Mouse (Mus musculus): Measurements from ENCODE around the gene Lsm7. TPM values are rescaled to one million over a fixed set of nuclear protein-coding genes. Genes with fewer than 3 reads are reported as not detected.

Lsm7 gene
- total and polyA plus RNA-seq, 3 experiments = 19.4 to 79.9 (median 23.2) TPM

DNA sequence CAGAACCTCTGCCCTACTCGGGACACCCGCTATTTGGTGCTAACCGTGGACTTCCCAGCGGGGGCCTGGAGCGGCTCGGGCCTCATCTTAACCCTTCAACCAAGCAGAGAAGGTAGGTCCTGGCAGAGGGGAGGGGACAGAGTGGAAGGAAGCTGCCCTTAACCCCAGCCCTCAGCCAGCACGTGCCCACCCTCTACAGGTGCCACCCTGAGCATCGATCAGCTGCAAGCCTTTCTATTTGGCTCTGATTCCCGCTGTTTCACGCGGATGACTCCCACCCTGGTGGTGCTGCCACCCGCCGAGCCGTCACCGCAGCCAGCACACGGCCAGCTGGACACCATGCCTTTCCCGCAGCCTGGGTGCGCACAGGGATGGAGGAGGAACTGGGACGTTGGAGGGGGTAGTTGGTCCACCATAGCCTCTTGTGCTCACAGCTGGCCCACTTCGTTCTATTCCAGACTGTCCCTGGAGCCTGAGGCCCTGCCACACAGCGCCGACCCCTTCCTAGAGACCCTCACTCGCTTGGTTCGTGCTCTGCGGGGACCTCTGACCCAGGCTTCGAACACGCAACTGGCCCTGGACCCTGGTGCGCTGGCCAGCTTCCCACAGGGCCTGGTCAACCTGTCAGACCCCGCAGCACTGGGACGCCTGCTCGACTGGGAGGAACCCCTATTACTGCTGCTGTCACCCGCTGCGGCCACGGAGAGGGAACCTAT, 48.5 kb downstream of the Lsm7 start:
- Histone ChIP-seq H3K4me1 (ENCODE audit: control insufficient read depth, insufficient read depth, low read length) (peaks cover 3% of the 10 kb centered on the region), H3K9ac (ENCODE audit: low read depth, low read length) (peak overlapping the region; percentile 86)
- intact Hi-C loops (cut with DNase I) = no loop called here

DNA sequence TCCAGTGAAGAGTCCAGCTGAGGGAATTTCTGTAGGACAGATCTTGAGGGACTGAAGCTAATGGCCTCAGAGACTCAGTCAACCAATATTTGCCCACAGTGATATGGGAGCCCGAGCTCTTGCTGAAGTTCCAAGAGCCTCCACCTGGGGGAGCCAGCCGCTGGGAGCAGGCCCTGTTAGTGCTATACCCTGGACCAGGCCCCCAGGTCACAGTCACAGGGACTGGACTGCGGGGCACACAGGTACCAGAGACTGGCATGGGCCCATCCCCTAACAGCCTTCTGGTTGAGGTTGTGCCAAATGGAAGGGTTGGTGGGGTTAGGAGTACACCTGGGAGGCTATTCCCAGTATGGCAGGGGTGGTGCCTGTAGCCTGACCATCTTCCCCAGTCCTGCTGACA, 49.1 kb downstream of the Lsm7 start:
- intact Hi-C loops (cut with DNase I) = no loop called here
- no peak overlapping the region for H3K27ac ChIP-seq
- TF ChIP-seq EP300 (IDR thresholded peaks at IDR 0.05; ENCODE audit: insufficient read depth, low read depth, low read length) (no peak), POLR2A (IDR thresholded peaks at IDR 0.05; ENCODE audit: insufficient read depth, low read depth, low read length) (no peak), CTCF (IDR thresholded peaks at IDR 0.05) (peak; percentile 90)
- peaks cover 3% of the 10 kb centered on the region for H3K4me1 ChIP-seq (ENCODE audit: control insufficient read depth, insufficient read depth, low read length)
- no peak overlapping the region for H3K9ac ChIP-seq (ENCODE audit: low read depth, low read length)
- DNase-seq = peak; percentile 64 to 82
- WGBS = 16% methylated on average over 3 of the region's 3 CpGs
- no peaks in the 10 kb centered on the region for H3K36me3 ChIP-seq (ENCODE audit: control insufficient read depth, insufficient read depth, low read length)
- no peak overlapping the region for H3K4me3 ChIP-seq
- peaks cover 1% of the 10 kb centered on the region; the same call in 1 of the 2 replicates for H3K79me2 ChIP-seq (replicated peaks; ENCODE audit: control insufficient read depth, insufficient read depth, low read length)
- H3K27me3 ChIP-seq (ENCODE audit: control insufficient read depth, insufficient read depth, low read length) = no peaks in the 10 kb centered on the region

More for the DNA sequence above, 48.5 kb downstream of the Lsm7 start:
- H3K4me3 ChIP-seq = peak overlapping the region; percentile 58
- TF ChIP-seq POLR2A (IDR thresholded peaks at IDR 0.05; ENCODE audit: insufficient read depth, low read depth, low read length) (no peak), CTCF (IDR thresholded peaks at IDR 0.05) (no peak)
- no peaks in the 10 kb centered on the region for H3K36me3 ChIP-seq (ENCODE audit: control insufficient read depth, insufficient read depth, low read length)
- no peaks in the 10 kb centered on the region for H3K27me3 ChIP-seq (ENCODE audit: control insufficient read depth, insufficient read depth, low read length)
- WGBS = 61% methylated on average over 34 of the region's 34 CpGs
- no peak for DNase-seq
- H3K27ac ChIP-seq = peak overlapping the region; percentile 44; the same call in 1 of the 2 replicates
- H3K79me2 ChIP-seq (replicated peaks; ENCODE audit: control insufficient read depth, insufficient read depth, low read length) = peaks cover 1% of the 10 kb centered on the region; the same call in 1 of the 2 replicates

DNA sequence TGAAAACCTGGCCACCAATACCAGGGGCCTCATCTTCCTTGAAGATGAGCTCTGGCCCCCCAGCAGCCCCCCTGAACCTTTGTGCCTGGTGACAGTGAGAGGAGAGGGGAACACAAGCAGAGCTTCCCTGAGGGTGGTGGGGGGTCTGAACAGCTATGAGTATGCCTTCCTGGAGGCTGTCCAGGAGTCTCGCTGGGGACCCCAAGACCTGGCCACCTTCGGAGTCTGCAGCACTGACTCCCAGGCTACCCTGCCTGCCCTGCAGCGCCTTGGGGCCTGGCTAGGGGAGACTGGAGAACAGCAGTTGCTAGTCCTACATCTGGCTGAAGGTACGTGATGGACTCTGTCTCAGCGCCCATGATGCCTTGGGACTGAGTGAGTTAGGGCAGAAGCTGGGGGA, 49.7 kb downstream of the Lsm7 start:
- intact Hi-C loops (cut with DNase I) = no loop called here
- TF ChIP-seq EP300 (IDR thresholded peaks at IDR 0.05; ENCODE audit: insufficient read depth, low read depth, low read length) (no peak), POLR2A (IDR thresholded peaks at IDR 0.05; ENCODE audit: insufficient read depth, low read depth, low read length) (no peak), CTCF (IDR thresholded peaks at IDR 0.05) (no peak)
- no peaks in the 10 kb centered on the region for H3K36me3 ChIP-seq (ENCODE audit: control insufficient read depth, insufficient read depth, low read length)
- peaks cover 1% of the 10 kb centered on the region; the same call in 1 of the 2 replicates for H3K79me2 ChIP-seq (replicated peaks; ENCODE audit: control insufficient read depth, insufficient read depth, low read length)
- WGBS = 93% methylated on average over 5 of the region's 5 CpGs
- H3K4me3 ChIP-seq = no peak overlapping the region
- no peak overlapping the region for H3K9ac ChIP-seq (ENCODE audit: low read depth, low read length)
- DNase-seq = no peak
- peaks cover 3% of the 10 kb centered on the region for H3K4me1 ChIP-seq (ENCODE audit: control insufficient read depth, insufficient read depth, low read length)
- H3K27ac ChIP-seq = no peak overlapping the region
- H3K27me3 ChIP-seq (ENCODE audit: control insufficient read depth, insufficient read depth, low read length) = no peaks in the 10 kb centered on the region

DNA sequence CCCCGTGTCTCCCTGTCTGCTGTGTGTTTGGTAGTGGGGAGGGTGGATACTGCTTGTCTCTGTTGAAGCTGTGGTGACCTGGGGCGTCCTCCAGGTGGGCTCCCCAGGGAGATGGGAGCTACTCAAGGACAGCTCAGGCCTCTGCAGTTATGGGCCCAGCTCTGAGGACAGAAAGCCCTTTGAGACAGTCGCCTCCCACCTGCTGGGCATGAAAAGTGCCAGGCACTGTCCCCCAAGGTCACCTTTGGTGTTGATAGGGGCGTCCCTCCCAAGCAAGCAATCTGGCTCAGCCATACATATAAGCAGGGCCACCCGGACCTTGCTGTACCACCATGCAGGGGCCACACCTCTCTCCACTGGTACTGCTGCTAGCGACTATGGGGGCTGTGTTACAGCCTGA, 50.1 kb downstream of the Lsm7 start, which contains the start of gene Amh:
Gene Amh, plus strand, starts transcription at position 328 of the 400 bp plus-strand sequence.
- H3K9ac ChIP-seq (ENCODE audit: low read depth, low read length) = no peak within 1 kb of the TSS
- no peak within 1 kb of the TSS for H3K27ac ChIP-seq
- H3K4me1 ChIP-seq (ENCODE audit: control insufficient read depth, insufficient read depth, low read length) = peaks cover 3% of the 10 kb centered on the region
- peaks cover 1% of the 10 kb centered on the region; the same call in 1 of the 2 replicates for H3K79me2 ChIP-seq (replicated peaks; ENCODE audit: control insufficient read depth, insufficient read depth, low read length)
- no peaks in the 10 kb centered on the region for H3K27me3 ChIP-seq (ENCODE audit: control insufficient read depth, insufficient read depth, low read length)
- no peak for DNase-seq
- intact Hi-C loops (cut with DNase I) = no loop called here
- TF ChIP-seq POLR2A (IDR thresholded peaks at IDR 0.05; ENCODE audit: insufficient read depth, low read depth, low read length) (no peak), EP300 (IDR thresholded peaks at IDR 0.05; ENCODE audit: insufficient read depth, low read depth, low read length) (no peak), CTCF (IDR thresholded peaks at IDR 0.05) (no peak)
- H3K36me3 ChIP-seq (ENCODE audit: control insufficient read depth, insufficient read depth, low read length) = no peaks in the 10 kb centered on the region
- WGBS = 65% methylated on average over 6 of the region's 6 CpGs
- no peak within 1 kb of the TSS for H3K4me3 ChIP-seq

DNA sequence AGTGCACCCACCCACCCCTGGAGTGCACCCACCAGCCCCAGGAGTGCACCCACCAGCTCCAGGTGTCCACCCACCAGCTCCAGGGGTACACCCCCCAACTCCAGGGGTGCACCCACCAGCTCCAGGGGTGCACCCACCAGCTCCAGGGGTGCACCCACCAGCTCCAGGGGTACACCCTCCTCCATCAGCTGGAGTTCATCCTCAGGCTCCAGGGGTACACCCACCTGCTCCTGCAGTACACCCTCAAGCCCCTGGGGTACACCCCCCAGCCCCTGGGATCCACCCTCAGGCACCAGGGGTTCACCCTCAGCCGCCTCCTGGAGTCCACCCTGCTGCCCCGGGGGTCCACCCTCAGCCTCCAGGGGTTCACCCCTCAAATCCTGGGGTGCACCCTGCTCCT, 50.7 kb downstream of the Lsm7 start:
- no peak overlapping the region for H3K9ac ChIP-seq (ENCODE audit: low read depth, low read length)
- no peaks in the 10 kb centered on the region for H3K27me3 ChIP-seq (ENCODE audit: control insufficient read depth, insufficient read depth, low read length)
- 84% methylated on average over 2 of the region's 2 CpGs for WGBS
- intact Hi-C loops (cut with DNase I) = no loop called here
- peaks cover 1% of the 10 kb centered on the region; the same call in 1 of the 2 replicates for H3K79me2 ChIP-seq (replicated peaks; ENCODE audit: control insufficient read depth, insufficient read depth, low read length)
- no peak for TF ChIP-seq POLR2A (IDR thresholded peaks at IDR 0.05; ENCODE audit: insufficient read depth, low read depth, low read length)
- TF ChIP-seq EP300 (IDR thresholded peaks at IDR 0.05; ENCODE audit: insufficient read depth, low read depth, low read length) = no peak
- TF ChIP-seq CTCF (IDR thresholded peaks at IDR 0.05) = no peak
- H3K27ac ChIP-seq = no peak overlapping the region
- peaks cover 3% of the 10 kb centered on the region for H3K4me1 ChIP-seq (ENCODE audit: control insufficient read depth, insufficient read depth, low read length)
- H3K36me3 ChIP-seq (ENCODE audit: control insufficient read depth, insufficient read depth, low read length) = no peaks in the 10 kb centered on the region
- no peak for DNase-seq
- H3K4me3 ChIP-seq = no peak overlapping the region

DNA sequence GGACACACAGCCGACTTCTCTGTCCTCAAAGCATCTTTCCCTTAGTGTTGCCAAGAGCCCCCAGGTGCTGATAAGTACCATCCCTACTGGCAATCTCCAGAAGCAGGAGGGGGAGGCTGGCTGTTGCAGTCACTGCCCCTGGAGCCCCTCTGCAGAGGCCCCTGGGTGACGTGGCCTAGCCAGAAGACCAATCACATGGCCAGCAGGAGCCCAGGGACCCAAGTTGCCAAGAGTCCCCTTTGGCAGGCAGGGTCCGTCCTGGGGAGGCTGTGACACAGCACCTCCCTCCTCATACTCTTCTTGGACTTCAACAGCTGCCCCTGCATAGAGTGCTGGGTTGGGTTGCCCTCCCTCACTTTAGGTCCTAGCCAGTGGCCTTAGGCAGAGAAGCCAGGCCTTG, 52.0 kb downstream of the Lsm7 start:
- TF ChIP-seq CTCF (IDR thresholded peaks at IDR 0.05) = no peak
- TF ChIP-seq POLR2A (IDR thresholded peaks at IDR 0.05; ENCODE audit: insufficient read depth, low read depth, low read length) = no peak
- no peak for TF ChIP-seq EP300 (IDR thresholded peaks at IDR 0.05; ENCODE audit: insufficient read depth, low read depth, low read length)
- 69% methylated on average over 3 of the region's 3 CpGs for WGBS
- Histone ChIP-seq H3K27ac (no peak overlapping the region), H3K79me2 (replicated peaks; ENCODE audit: control insufficient read depth, insufficient read depth, low read length) (peaks cover 6% of the 10 kb centered on the region), H3K4me3 (no peak overlapping the region), H3K27me3 (ENCODE audit: control insufficient read depth, insufficient read depth, low read length) (no peaks in the 10 kb centered on the region), H3K9ac (ENCODE audit: low read depth, low read length) (no peak overlapping the region), H3K4me1 (ENCODE audit: control insufficient read depth, insufficient read depth, low read length) (peaks cover 5% of the 10 kb centered on the region), H3K36me3 (ENCODE audit: control insufficient read depth, insufficient read depth, low read length) (no peaks in the 10 kb centered on the region)
- DNase-seq = no peak
- intact Hi-C loops (cut with DNase I) = no loop called here

Small RNAs within 50 kb of the gene (microRNA-seq; reads per million reads assigned to microRNA genes)
- 1.7 to 3.5 reads per million in 2 experiments for gene Mir1982

Other genes with a start within 250 kb of the Lsm7 start
- gene Gm49322, start 249.2 kb downstream of the Lsm7 start, total RNA-seq (2021) = under 1 TPM; 0.34 to 0.39 TPM
- 0.62 and 2.0 TPM in 2 replicates for gene Gm49322, start 249.2 kb downstream of the Lsm7 start, polyA plus RNA-seq (2012; rRNA removed)
- 100 to 1,000 TPM; 117 to 130 TPM for gene Csnk1g2, start 232.4 kb downstream of the Lsm7 start, total RNA-seq (2021)
- 125 and 130 TPM in 2 replicates for gene Csnk1g2, start 232.4 kb downstream of the Lsm7 start, polyA plus RNA-seq (2012; rRNA removed)
- gene Btbd2, start 198.1 kb downstream of the Lsm7 start, total RNA-seq (2021) = 10 to 100 TPM; 43.7 to 44.2 TPM
- 57.3 and 60.1 TPM in 2 replicates for gene Btbd2, start 198.1 kb downstream of the Lsm7 start, polyA plus RNA-seq (2012; rRNA removed)
- gene Mknk2, start 177.1 kb downstream of the Lsm7 start, total RNA-seq (2021) = 100 to 1,000 TPM; 176 to 229 TPM
- 199 and 208 TPM in 2 replicates for gene Mknk2, start 177.1 kb downstream of the Lsm7 start, polyA plus RNA-seq (2012; rRNA removed)
- gene Mob3a, start 153.2 kb downstream of the Lsm7 start, total RNA-seq (2021) = 1 to 10 TPM; 7.4 to 7.6 TPM
- gene Mob3a, start 153.2 kb downstream of the Lsm7 start, polyA plus RNA-seq (2012; rRNA removed) = 11.7 and 13.6 TPM in 2 replicates
- 1 to 10 TPM; 3.4 to 3.8 TPM for gene Izumo4, start 153.0 kb downstream of the Lsm7 start, total RNA-seq (2021)
- 13.3 and 15.6 TPM in 2 replicates for gene Izumo4, start 153.0 kb downstream of the Lsm7 start, polyA plus RNA-seq (2012; rRNA removed)
- 10 to 100 TPM; 40.2 to 42.6 TPM for gene Ap3d1, start 112.9 kb downstream of the Lsm7 start, total RNA-seq (2021)
- 52.9 and 66.5 TPM in 2 replicates for gene Ap3d1, start 112.9 kb downstream of the Lsm7 start, polyA plus RNA-seq (2012; rRNA removed)
- 10 to 100 TPM; 18.8 to 19.6 TPM for gene Dot1l, start 100.0 kb downstream of the Lsm7 start, total RNA-seq (2021)
- 35.0 and 39.6 TPM in 2 replicates for gene Dot1l, start 100.0 kb downstream of the Lsm7 start, polyA plus RNA-seq (2012; rRNA removed)
- gene Sf3a2, start 57.0 kb downstream of the Lsm7 start, total RNA-seq (2021) = 10 to 100 TPM; 27.3 to 30.4 TPM
- 18.4 and 19.7 TPM in 2 replicates for gene Sf3a2, start 57.0 kb downstream of the Lsm7 start, polyA plus RNA-seq (2012; rRNA removed)
- gene Plekhj1, start 56.6 kb downstream of the Lsm7 start, total RNA-seq (2021) = 10 to 100 TPM; 29.7 to 33.0 TPM
- 28.9 and 33.2 TPM in 2 replicates for gene Plekhj1, start 56.6 kb downstream of the Lsm7 start, polyA plus RNA-seq (2012; rRNA removed)
- gene Amh, start 50.0 kb downstream of the Lsm7 start, total RNA-seq (2021) = under 1 TPM; 0.18 TPM
- gene Amh, start 50.0 kb downstream of the Lsm7 start, polyA plus RNA-seq (2012; rRNA removed) = 0.15 and 0.25 TPM in 2 replicates
- 1 to 10 TPM in 1 of 2 experiments, under 1 TPM in 1; 0.25 to 1.1 TPM for gene Jsrp1, start 41.7 kb downstream of the Lsm7 start, total RNA-seq (2021)
- gene Jsrp1, start 41.7 kb downstream of the Lsm7 start, polyA plus RNA-seq (2012; rRNA removed) = 0.21 and 0.56 TPM in 2 replicates
- 100 to 1,000 TPM; 850 to 914 TPM for gene Oaz1, start 28.6 kb downstream of the Lsm7 start, total RNA-seq (2021)
- 1,001 and 1,201 TPM in 2 replicates for gene Oaz1, start 28.6 kb downstream of the Lsm7 start, polyA plus RNA-seq (2012; rRNA removed)
- gene Lingo3, start 11.2 kb downstream of the Lsm7 start, total RNA-seq (2021) = 10 to 100 TPM; 10.7 to 15.8 TPM
- gene Lingo3, start 11.2 kb downstream of the Lsm7 start, polyA plus RNA-seq (2012; rRNA removed) = 12.0 and 15.1 TPM in 2 replicates
- gene Sppl2b, start 66 bp upstream of the Lsm7 start, total RNA-seq (2021) = 10 to 100 TPM; 15.4 to 16.8 TPM
- gene Sppl2b, start 66 bp upstream of the Lsm7 start, polyA plus RNA-seq (2012; rRNA removed) = 51.4 and 74.2 TPM in 2 replicates
- gene Tmprss9, start 16.6 kb upstream of the Lsm7 start, total RNA-seq (2021) = not detected
- gene Tmprss9, start 16.6 kb upstream of the Lsm7 start, polyA plus RNA-seq (2012; rRNA removed) = 0.02 TPM in 1 of 2 replicates, not detected in the other
- gene Timm13, start 45.8 kb upstream of the Lsm7 start, total RNA-seq (2021) = 100 to 1,000 TPM; 126 to 133 TPM
- gene Timm13, start 45.8 kb upstream of the Lsm7 start, polyA plus RNA-seq (2012; rRNA removed) = 151 and 188 TPM in 2 replicates
- 1 to 10 TPM; 3.6 to 5.4 TPM for gene Lmnb2, start 63.0 kb upstream of the Lsm7 start, total RNA-seq (2021)
- 5.4 and 7.4 TPM in 2 replicates for gene Lmnb2, start 63.0 kb upstream of the Lsm7 start, polyA plus RNA-seq (2012; rRNA removed)
- gene Gadd45b, start 74.9 kb upstream of the Lsm7 start, total RNA-seq (2021) = 10 to 100 TPM; 10.9 to 13.9 TPM
- gene Gadd45b, start 74.9 kb upstream of the Lsm7 start, polyA plus RNA-seq (2012; rRNA removed) = 10.0 and 10.1 TPM in 2 replicates
- gene Gng7, start 159.7 kb upstream of the Lsm7 start, total RNA-seq (2021) = under 1 TPM; 0.50 to 0.63 TPM
- 0.68 and 1.1 TPM in 2 replicates for gene Gng7, start 159.7 kb upstream of the Lsm7 start, polyA plus RNA-seq (2012; rRNA removed)
- gene Diras1, start 170.5 kb upstream of the Lsm7 start, total RNA-seq (2021) = not detected
- gene Diras1, start 170.5 kb upstream of the Lsm7 start, polyA plus RNA-seq (2012; rRNA removed) = 0.04 and 0.06 TPM in 2 replicates
- gene Slc39a3, start 182.2 kb upstream of the Lsm7 start, total RNA-seq (2021) = 10 to 100 TPM; 13.9 to 14.4 TPM
- 20.5 and 21.9 TPM in 2 replicates for gene Slc39a3, start 182.2 kb upstream of the Lsm7 start, polyA plus RNA-seq (2012; rRNA removed)
- 10 to 100 TPM; 84.5 to 90.1 TPM for gene Sgta, start 205.0 kb upstream of the Lsm7 start, total RNA-seq (2021)
- 158 and 161 TPM in 2 replicates for gene Sgta, start 205.0 kb upstream of the Lsm7 start, polyA plus RNA-seq (2012; rRNA removed)
- gene Thop1, start 214.8 kb upstream of the Lsm7 start, total RNA-seq (2021) = 10 to 100 TPM; 11.3 to 15.5 TPM
- gene Thop1, start 214.8 kb upstream of the Lsm7 start, polyA plus RNA-seq (2012; rRNA removed) = 15.2 and 17.0 TPM in 2 replicates
- under 1 TPM; 0.36 to 0.70 TPM for gene Creb3l3, start 243.7 kb upstream of the Lsm7 start, total RNA-seq (2021)
- gene Creb3l3, start 243.7 kb upstream of the Lsm7 start, polyA plus RNA-seq (2012; rRNA removed) = 0.06 and 0.15 TPM in 2 replicates

Measured in heart, adult 2 months (tissue).